In genomic region chr17:22053211-22053610, GRCm38 (mm10) we compare ENCODE assay signal across 30 mouse cellular contexts.
"Had no signal": no experiment of that assay in that cellular context is flagged by ENCODE, and none has a peak within 500 bp of the region (broad histone marks: within the 10 kb centered on the region; RNA-seq: fewer than 3 reads in every experiment).

No protein-coding gene starts in this region.

- H3K4me1 ChIP-seq: heart, embryonic 12.5 days; heart, embryonic 13.5 days; heart, embryonic 15.5 days; hindbrain, embryonic 10.5 days; hindbrain, embryonic 12.5 days; hindbrain, embryonic 13.5 days; hindbrain, embryonic 15.5 days; intestine, embryonic 15.5 days; kidney, embryonic 15.5 days had no signal

- H3K27me3 ChIP-seq: heart, embryonic 12.5 days; heart, embryonic 13.5 days; heart, embryonic 15.5 days; hindbrain, embryonic 12.5 days; hindbrain, embryonic 13.5 days; hindbrain, embryonic 15.5 days; intestine, embryonic 15.5 days; kidney, embryonic 15.5 days had no signal

- H3K9ac ChIP-seq: heart, embryonic 12.5 days; heart, embryonic 13.5 days; heart, embryonic 15.5 days; hindbrain, embryonic 12.5 days; hindbrain, embryonic 13.5 days; hindbrain, embryonic 14.5 days; hindbrain, embryonic 15.5 days; intestine, embryonic 15.5 days; kidney, embryonic 15.5 days had no signal

- H3K36me3 ChIP-seq: heart, embryonic 12.5 days; heart, embryonic 13.5 days; heart, embryonic 15.5 days; hindbrain, embryonic 10.5 days; hindbrain, embryonic 12.5 days; hindbrain, embryonic 13.5 days; hindbrain, embryonic 15.5 days; intestine, embryonic 15.5 days; kidney, embryonic 15.5 days had no signal

- H3K27ac ChIP-seq: heart, embryonic 13.5 days; heart, embryonic 15.5 days; hindbrain, embryonic 10.5 days; hindbrain, embryonic 12.5 days; hindbrain, embryonic 13.5 days; hindbrain, embryonic 14.5 days; hindbrain, embryonic 15.5 days; hindbrain, postnatal 0 days; intestine, embryonic 15.5 days; kidney, embryonic 15.5 days; kidney, postnatal 0 days; layer of hippocampus, adult 2 months; left cerebral cortex, adult 2 months had no signal

- DNase-seq: heart, postnatal 10 days; heart, postnatal 14 days; heart, postnatal 36 days; heart, postnatal 4 days; kidney, adult 11 months; kidney, adult 18-20 months; kidney, adult 2 months; kidney, adult 8-10 months; kidney, adult 9 months; kidney, postnatal 10 days; kidney, postnatal 14 days; kidney, postnatal 25 days; kidney, postnatal 36 days; kidney, postnatal 4 days; layer of hippocampus, adult 9-11 months; layer of hippocampus, postnatal 36 days had no signal

- H3K9me3 ChIP-seq: heart, embryonic 13.5 days; heart, embryonic 15.5 days; hindbrain, embryonic 15.5 days; intestine, embryonic 15.5 days; kidney, embryonic 15.5 days had no signal

- H3K4me3 ChIP-seq: heart, embryonic 12.5 days; heart, embryonic 13.5 days; heart, embryonic 15.5 days; hindbrain, embryonic 10.5 days; hindbrain, embryonic 12.5 days; hindbrain, embryonic 13.5 days; hindbrain, embryonic 15.5 days; intestine, embryonic 15.5 days; kidney, embryonic 15.5 days; layer of hippocampus, adult 2 months; left cerebral cortex, adult 2 months had no signal
